Mouse (Mus musculus) lung, adult 18-20 months (tissue): ENCODE results near the gene Hemgn.

Source experiments
- DNase-seq, 2 experiments: peaks; one replicate each; pipeline ENCODE4 v3.0.0; 2022; ENCODE audit warnings: mixed read lengths in 2 of 2

Hemgn gene

GRCm38 (mm10) chr4:46411489-46411888 lies 1.8 kb downstream of the Hemgn start:
- peak; percentile 16 to 25 for DNase-seq

GRCm38 (mm10) chr4:46410677-46411076 lies 2.6 kb downstream of the Hemgn start:
- no peak for DNase-seq

- DNase-seq, result no peak
These were observed 6.2 kb downstream of the Hemgn start for GRCm38 (mm10) chr4:46406966-46407703.

GRCm38 (mm10) chr4:46404042-46404795 lies 9.1 kb downstream of the Hemgn start:
- DNase-seq, result no peak

- DNase-seq, result no peak
These were observed 14.5 kb downstream of the Hemgn start for GRCm38 (mm10) chr4:46398839-46399238.

- no peak for DNase-seq
These were observed 17.6 kb downstream of the Hemgn start for GRCm38 (mm10) chr4:46395736-46396135.

GRCm38 (mm10) chr4:46394388-46394787 lies 18.9 kb downstream of the Hemgn start:
- no peak for DNase-seq

GRCm38 (mm10) chr4:46390390-46390970 lies 22.8 kb downstream of the Hemgn start:
- peak; percentile 81 to 88 for DNase-seq

GRCm38 (mm10) chr4:46389612-46390341 lies 23.5 kb downstream of the Hemgn start:
- peak; percentile 38 to 39 for DNase-seq

- peak; percentile 93 to 95 for DNase-seq
These were observed 24.2 kb downstream of the Hemgn start, which contains the start of gene Trmo for GRCm38 (mm10) chr4:46389013-46389611. Gene Trmo (minus strand): TSS chr4:46389437.

- DNase-seq, result no peak
These were observed 24.8 kb downstream of the Hemgn start for GRCm38 (mm10) chr4:46388556-46388955.

GRCm38 (mm10) chr4:46374869-46375368 lies 38.4 kb downstream of the Hemgn start:
- DNase-seq, result peak; percentile 85 to 88

- DNase-seq, result peak in 1 of 2 experiments; percentile 23
These were observed 38.9 kb downstream of the Hemgn start for GRCm38 (mm10) chr4:46374455-46374854.

- peak; percentile 71 to 79 for DNase-seq
These were observed 42.3 kb downstream of the Hemgn start for GRCm38 (mm10) chr4:46371030-46371429.

- peak; percentile 11 to 31 for DNase-seq
These were observed 42.9 kb downstream of the Hemgn start for GRCm38 (mm10) chr4:46370406-46370805.

- DNase-seq, result no peak
These were observed 44.2 kb downstream of the Hemgn start for GRCm38 (mm10) chr4:46369070-46369469.

- no peak for DNase-seq
These were observed 45.8 kb downstream of the Hemgn start for GRCm38 (mm10) chr4:46367487-46367959.

- no peak for DNase-seq
These were observed 48.9 kb downstream of the Hemgn start for GRCm38 (mm10) chr4:46364360-46364759.

- peak in 1 of 2 experiments; percentile 12 for DNase-seq
These were observed 52.0 kb downstream of the Hemgn start for GRCm38 (mm10) chr4:46361258-46361657.

- DNase-seq, result no peak
These were observed 53.6 kb downstream of the Hemgn start for GRCm38 (mm10) chr4:46359539-46360253.
